Mouse (Mus musculus): Measurements from ENCODE around the gene Bsx. TPM values are rescaled to one million over a fixed set of nuclear protein-coding genes. Genes with fewer than 3 reads are reported as not detected.

Gene Bsx
- total RNA-seq, 2 experiments from 2014 or later, result not detected

DNA sequence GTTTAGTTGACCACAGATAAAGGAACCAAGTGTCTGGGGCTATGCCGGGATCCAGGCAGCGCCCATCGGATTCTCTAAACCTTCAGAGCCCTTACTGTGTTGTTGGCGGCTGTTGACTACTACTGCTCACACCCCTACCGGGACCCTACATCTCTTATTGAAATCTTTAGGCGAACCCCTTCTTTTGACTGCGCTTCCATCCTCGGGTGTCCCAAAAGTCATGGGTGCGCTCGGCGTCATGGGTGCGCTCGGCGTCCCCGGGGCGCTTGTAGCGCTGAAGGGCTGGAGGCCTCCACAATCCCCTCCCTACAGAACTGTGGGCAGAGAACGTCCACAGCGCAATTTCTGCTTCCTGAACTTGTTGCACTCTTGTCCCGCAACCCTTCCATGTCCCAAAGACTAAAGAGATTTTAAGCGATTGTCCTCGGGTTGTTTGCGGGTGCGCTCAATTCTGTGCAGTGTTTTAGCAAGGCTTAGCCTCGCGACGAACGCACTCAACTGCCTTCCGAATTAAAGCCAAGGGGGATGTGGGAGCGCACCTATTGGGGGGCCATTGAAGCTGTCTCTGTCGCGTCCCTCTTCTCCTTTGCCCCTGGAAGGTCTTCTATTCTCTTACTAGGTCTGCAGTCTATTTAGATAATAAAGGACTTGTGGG is 4.5 kb downstream of the Bsx start:
- intact Hi-C loops (cut with DNase I), result no loop called here
- DNase-seq (ENCODE audit: low spot score in 2 of 2), result no peak

DNA sequence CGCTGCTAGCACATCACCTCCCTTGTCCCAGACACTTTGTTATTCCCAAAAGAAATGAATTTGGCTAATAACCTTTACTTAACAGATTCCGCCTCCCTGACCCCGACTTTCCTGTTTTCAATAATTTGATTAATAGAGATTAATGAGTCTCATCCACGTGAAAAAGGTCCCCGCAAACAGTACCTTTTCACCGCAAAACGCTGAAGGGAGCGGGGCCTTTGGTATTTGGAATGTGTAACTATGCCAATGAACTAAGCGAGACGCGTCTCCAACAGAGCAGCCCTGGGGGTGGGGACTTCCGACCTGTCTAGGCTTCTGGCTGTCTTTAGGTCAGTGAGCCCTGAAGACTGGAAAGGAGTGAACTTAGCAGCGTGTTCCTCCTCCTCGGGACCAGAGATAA is 5.1 kb downstream of the Bsx start:
- intact Hi-C loops (cut with DNase I), result no loop called here
- no peak for DNase-seq (ENCODE audit: low spot score in 2 of 2)

DNA sequence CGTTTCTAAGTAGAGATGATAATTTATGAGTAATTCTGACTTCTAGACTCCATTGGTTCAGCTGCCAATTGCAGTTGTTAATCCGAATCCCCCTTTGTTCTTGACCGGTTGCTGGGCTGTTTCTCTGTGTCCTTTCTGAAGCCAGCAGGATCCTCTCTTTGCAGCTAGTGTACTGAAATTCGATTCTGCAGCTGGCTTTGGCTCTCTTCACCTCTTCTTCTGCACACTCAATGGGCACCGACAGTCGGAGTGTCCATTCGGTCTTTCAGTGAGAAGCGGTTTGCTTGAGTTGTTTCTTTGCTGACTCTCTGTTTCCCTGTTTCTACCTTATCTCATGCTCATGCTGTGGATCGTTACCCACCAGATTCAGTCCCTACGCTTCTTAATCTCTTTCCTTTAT is 11.7 kb downstream of the Bsx start:
- intact Hi-C loops (cut with DNase I), result no loop called here
- no peak for DNase-seq (ENCODE audit: low spot score in 2 of 2)

DNA sequence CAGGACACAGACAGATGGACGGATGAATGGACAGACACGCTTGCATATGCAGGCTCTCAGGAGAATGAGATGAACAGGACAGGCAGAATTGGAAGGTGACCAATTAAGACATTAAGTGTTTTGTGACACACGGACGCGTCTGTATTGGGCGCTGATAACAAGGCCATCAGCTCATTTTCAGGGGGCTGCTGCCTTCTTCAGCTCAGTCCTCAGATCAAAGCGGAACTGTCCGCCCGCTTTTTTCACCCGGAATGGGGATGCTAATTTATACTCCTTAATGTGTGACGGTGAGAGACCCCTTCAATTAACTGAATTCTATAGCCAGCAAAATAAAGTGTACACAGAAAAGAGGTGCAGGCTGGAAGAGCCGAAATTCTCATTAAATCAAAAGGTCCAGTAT is 15.5 kb downstream of the Bsx start:
- intact Hi-C loops (cut with DNase I), result no loop called here

DNA sequence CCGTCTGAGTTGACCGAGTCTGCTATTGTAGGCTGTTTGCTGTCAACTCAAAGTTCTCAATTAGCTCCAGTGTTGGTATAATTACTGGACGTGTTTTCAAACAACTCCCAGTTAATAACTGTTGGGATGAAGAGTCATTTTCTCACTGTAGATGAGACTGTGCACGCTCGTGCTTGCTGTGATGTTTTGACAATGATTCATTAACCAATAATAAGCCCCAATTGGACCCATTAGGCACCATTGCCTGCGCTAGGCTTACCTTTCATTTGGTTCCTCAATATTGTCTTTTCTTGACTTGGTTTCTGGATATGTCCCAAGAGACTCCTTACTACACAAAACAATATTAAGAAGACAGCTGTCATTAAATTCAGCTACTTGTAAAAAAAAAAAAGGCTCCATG is 18.5 kb downstream of the Bsx start:
- DNase-seq (ENCODE audit: low spot score in 2 of 2), result no peak
- intact Hi-C loops (cut with DNase I), result no loop called here

More for the DNA sequence above, 15.5 kb downstream of the Bsx start:
- no peak for DNase-seq (ENCODE audit: low spot score in 2 of 2)

DNA sequence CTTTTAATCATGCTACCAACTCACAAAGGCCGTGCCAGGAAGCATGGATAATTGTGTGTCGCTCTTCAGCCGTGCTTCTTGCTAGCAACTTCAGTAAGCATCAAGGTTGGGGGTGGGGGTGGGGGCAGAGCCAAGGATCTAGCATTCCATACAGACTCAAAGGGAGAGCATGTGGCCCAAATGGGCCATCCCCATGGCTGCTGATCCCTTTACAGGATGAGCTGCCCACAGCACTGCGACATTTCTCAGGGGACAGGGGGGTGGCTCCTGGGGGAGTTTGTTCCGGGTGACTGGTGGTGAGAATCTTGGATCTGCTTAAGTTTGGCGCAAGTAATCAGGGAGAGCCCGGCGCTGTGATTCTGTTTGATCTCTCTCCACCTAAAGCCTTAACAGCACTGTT is 33.5 kb downstream of the Bsx start:
- DNase-seq (ENCODE audit: low spot score in 2 of 2), result no peak
- intact Hi-C loops (cut with DNase I), result no loop called here

DNA sequence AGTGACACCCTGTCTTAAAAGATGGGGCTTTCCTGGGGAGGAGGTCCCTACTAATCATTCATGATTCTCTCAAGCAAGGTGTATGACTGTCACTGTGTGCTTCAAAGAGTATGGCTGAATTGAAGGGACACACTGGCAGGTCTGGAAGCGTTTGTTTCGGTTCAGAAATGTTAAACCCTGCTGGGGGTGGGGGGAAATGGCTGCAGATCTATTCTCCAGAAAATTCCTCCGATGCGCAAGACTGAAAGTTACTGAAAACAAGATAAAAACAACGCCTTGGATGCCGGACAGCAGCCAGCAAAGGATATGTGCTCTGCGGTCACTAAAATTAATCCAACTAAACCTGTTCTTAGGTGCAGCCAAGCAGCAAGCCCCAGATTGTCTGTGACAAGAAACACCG is 34.5 kb downstream of the Bsx start:
- DNase-seq (ENCODE audit: low spot score in 2 of 2), result no peak
- intact Hi-C loops (cut with DNase I), result no loop called here

DNA sequence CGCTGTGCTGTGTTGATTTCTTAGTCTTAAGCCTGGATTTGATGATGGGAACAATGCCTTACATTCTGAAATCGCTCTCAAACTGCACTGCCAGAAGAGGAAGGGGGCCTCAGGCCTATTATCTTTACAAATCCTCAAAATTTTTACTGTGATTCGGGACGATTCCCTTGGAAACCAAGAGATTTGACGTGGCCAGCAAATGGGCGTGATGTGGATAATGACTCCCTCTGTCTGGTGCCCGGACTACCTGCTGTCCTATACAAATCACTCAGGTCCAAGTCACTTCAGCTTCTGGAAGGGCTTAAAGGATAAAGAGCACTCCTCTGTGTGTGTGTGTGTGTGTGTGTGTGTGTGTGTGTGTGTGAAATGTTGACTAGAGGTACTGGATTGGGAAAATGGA is 35.0 kb downstream of the Bsx start:
- no peak for DNase-seq (ENCODE audit: low spot score in 2 of 2)
- intact Hi-C loops (cut with DNase I), result no loop called here

DNA sequence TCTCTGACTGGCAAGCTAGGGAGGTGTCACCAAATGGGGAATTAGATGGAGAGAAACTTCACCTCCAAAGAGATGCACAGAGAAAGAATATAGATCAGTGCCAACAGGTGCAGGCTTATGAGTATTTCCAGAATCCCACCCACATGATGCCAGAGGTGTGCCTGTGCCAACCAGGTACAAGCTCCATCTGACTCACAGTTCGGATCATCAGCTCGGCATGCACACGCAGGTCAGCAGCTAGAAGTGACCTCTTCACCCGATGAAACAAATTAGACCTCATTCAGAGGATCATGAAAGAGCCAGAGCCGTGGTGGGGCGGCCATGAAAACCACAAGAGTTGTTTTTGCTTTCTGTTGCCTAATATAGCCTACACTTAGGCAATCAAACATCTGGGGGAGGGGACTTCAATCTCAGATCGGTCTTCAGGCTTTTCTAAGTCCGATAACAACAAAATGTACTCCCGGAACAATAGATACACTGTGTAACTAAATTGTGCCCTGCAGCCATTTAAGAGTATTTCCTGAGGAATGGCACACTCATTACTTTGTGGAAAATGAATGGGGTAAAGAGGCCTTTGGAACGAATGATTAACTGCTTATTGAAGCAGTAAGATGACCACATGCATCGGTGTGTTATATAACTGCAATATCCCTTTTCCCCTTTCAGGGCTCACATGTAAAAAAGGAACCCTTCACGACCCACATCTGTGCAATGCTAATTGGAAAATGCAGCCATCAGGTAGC is 44.1 kb downstream of the Bsx start:
- intact Hi-C loops (cut with DNase I), result no loop called here

DNA sequence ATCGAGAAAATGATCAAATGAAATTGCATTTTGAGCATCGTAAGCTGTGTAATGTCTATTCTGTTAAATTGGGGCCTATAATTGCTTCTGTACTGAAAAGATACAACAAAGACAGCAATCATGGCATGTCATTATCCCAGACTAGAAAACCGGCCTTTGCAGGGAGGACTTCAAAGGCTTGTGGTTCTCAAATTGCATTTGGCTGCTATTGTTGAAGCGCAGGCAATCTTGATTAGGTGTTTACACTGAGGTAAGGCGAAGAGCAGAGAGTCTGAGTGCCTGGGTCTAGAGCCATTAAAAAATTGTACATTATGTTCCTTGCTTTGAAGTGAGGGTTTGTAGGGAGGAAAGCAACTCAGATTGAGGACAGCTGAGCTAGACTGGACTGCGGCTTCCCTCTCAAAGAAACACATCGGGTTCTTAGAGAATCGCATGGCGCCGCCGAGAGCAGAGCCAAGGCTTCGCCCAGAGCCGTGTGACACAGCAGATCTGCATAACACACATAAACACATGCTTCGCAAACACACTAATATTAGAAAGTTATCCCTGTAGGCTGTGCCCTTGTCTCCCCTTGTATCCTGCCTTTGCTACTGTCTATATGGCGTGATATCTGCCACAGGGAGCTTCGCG is 53.5 kb downstream of the Bsx start:
- intact Hi-C loops (cut with DNase I), result no loop called here
- DNase-seq (ENCODE audit: low spot score in 2 of 2), result no peak

More for the DNA sequence above, 44.1 kb downstream of the Bsx start:
- no peak for DNase-seq (ENCODE audit: low spot score in 2 of 2)

Other genes starting within 250 kb of the Bsx start
- gene Gm21915, start 203.5 kb upstream of the Bsx start, total RNA-seq (2021), result not detected
- 10 to 100 TPM; 29.8 to 30.2 TPM for gene Clmp, start 188.2 kb upstream of the Bsx start, total RNA-seq (2021)
- gene Hspa8, start 73.1 kb upstream of the Bsx start, total RNA-seq (2021), result 1,000 to 10,000 TPM; 2,189 to 2,356 TPM
- 1 to 10 TPM in 1 of 2 experiments, under 1 TPM in 1; 0.88 to 1.1 TPM for gene Jhy, start 90.0 kb downstream of the Bsx start, total RNA-seq (2021)
- under 1 TPM in 1 of 2 experiments, not detected in 1; 0.20 TPM for gene Crtam, start 130.5 kb downstream of the Bsx start, total RNA-seq (2021)

Measured in left cerebral cortex, postnatal 14 days (tissue).